Mouse (Mus musculus): Measurements from ENCODE around the gene Ppfia4. TPM values are rescaled to one million over a fixed set of nuclear protein-coding genes. Genes with fewer than 3 reads are reported as not detected.

Gene Ppfia4
- polyA plus RNA-seq (2012; fragmentation: generic; extraction: Trizol) = 35.8 TPM

- peak within 1 kb of the TSS; percentile 23 for H3K4me3 ChIP-seq
- TF ChIP-seq REST (IDR thresholded peaks at IDR 0.05; ENCODE audit: insufficient read depth, insufficient read length) (no peak), CEBPB (IDR thresholded peaks at IDR 0.05; ENCODE audit: insufficient read depth, poor library complexity, severe bottlenecking) (no peak), POLR2AphosphoS2 (IDR thresholded peaks at IDR 0.05; ENCODE audit: insufficient read length, low read depth) (no peak), TCF3 (IDR thresholded peaks at IDR 0.05; ENCODE audit: insufficient read length, low read depth) (peak; percentile 96), MYOG (IDR thresholded peaks at IDR 0.05; ENCODE audit: control insufficient read depth in 1 of 3, insufficient read depth in 1 of 3, insufficient read length in 2 of 3, low read depth in 2 of 3) (peak; percentile 87 to 99 (median 99)), POLR2A (IDR thresholded peaks at IDR 0.05; ENCODE audit: insufficient read length, low read depth) (peak; percentile 73), MAX (IDR thresholded peaks at IDR 0.05; ENCODE audit: low read depth) (no peak), E2F4 (IDR thresholded peaks at IDR 0.05; ENCODE audit: insufficient read depth) (no peak), MYOD1 (IDR thresholded peaks at IDR 0.05; ENCODE audit: control insufficient read depth in 1 of 3, insufficient read length in 2 of 3, low read depth in 2 of 3) (peak; percentile 75 to 99 (median 97)), USF1 (IDR thresholded peaks at IDR 0.05; ENCODE audit: low read depth) (peak; percentile 80), TCF12 (IDR thresholded peaks at IDR 0.05; ENCODE audit: insufficient read depth, poor library complexity, severe bottlenecking) (peak; percentile 93), SRF (IDR thresholded peaks at IDR 0.05; ENCODE audit: control insufficient read depth, insufficient read length, low read depth) (peak; percentile 96)
- H3K79me2 ChIP-seq (ENCODE audit: control insufficient read depth, insufficient read depth) = peaks cover 6% of the 10 kb centered on the region
- H3K4me2 ChIP-seq (ENCODE audit: low read depth) = peak within 1 kb of the TSS; percentile 76
- no peaks in the 10 kb centered on the region for H3K36me3 ChIP-seq (ENCODE audit: control insufficient read depth, insufficient read depth)
- no peak within 1 kb of the TSS for H3ac ChIP-seq (ENCODE audit: control insufficient read depth, insufficient read length)
- no peaks in the 10 kb centered on the region for H3K27me3 ChIP-seq (ENCODE audit: control insufficient read depth, insufficient read depth, insufficient read length)
Observed at GRCm38 (mm10) chr1:134332770-134333271, at the start of gene Ppfia4. Gene Ppfia4 (minus strand): TSS chr1:134332928.

DNA sequence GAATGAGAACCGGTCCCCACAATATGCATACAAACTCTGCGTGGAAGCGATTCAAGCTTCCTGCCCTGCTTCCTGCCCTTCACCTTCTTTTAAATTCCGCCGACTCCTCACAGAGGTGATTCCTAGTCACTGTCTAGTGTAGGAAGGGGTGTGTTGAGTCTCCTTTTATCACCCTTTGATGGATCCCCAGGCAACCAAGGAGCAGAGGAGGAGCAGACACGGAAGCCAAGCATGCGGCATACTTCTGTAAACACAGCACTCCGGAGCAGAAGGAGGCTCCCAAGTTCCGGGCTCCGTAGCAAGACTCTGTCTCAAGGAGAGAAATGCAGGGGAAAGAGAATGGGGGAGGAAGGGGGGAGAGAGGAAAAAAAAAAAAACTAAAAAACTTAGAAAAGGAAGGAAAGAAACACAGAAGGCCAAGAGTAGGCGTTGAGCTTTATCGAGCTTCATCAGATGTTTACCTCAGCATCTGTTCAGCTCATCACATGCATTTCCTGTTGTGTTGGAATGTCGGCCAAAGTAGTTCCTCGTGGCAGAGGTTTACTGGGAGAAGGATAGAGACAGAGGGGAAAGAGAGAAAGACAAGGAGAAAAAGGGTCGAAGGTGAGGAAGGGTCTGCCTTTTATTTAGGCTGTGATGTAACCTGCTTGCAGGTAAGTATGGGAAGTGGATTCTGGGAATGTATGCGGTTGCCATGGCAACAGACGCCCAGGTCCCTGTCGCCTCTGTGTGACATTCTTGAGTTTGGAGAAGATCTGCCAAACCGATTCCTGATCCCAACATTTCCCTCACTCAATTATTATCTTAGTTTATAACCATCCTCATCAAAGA is 49.3 kb upstream of the Ppfia4 start:
- peaks cover under 1% of the 10 kb centered on the region for H3K27me3 ChIP-seq (ENCODE audit: control insufficient read depth, insufficient read depth, insufficient read length)
- H3K79me2 ChIP-seq (ENCODE audit: control insufficient read depth, insufficient read depth) = no peaks in the 10 kb centered on the region
- H3ac ChIP-seq (ENCODE audit: control insufficient read depth, insufficient read length) = no peak overlapping the region
- H3K36me3 ChIP-seq (ENCODE audit: control insufficient read depth, insufficient read depth) = no peaks in the 10 kb centered on the region
- no peak for TF ChIP-seq E2F4 (IDR thresholded peaks at IDR 0.05; ENCODE audit: insufficient read depth)
- TF ChIP-seq USF1 (IDR thresholded peaks at IDR 0.05; ENCODE audit: low read depth) = no peak
- no peak for TF ChIP-seq TCF3 (IDR thresholded peaks at IDR 0.05; ENCODE audit: insufficient read length, low read depth)
- TF ChIP-seq REST (IDR thresholded peaks at IDR 0.05; ENCODE audit: insufficient read depth, insufficient read length) = no peak
- TF ChIP-seq POLR2AphosphoS2 (IDR thresholded peaks at IDR 0.05; ENCODE audit: insufficient read length, low read depth) = no peak
- no peak for TF ChIP-seq TCF12 (IDR thresholded peaks at IDR 0.05; ENCODE audit: insufficient read depth, poor library complexity, severe bottlenecking)
- TF ChIP-seq POLR2A (IDR thresholded peaks at IDR 0.05; ENCODE audit: insufficient read length, low read depth) = no peak
- TF ChIP-seq MAX (IDR thresholded peaks at IDR 0.05; ENCODE audit: low read depth) = no peak
- TF ChIP-seq MYOD1 (IDR thresholded peaks at IDR 0.05; ENCODE audit: control insufficient read depth in 1 of 3, insufficient read length in 2 of 3, low read depth in 2 of 3) = no peak
- TF ChIP-seq CEBPB (IDR thresholded peaks at IDR 0.05; ENCODE audit: insufficient read depth, poor library complexity, severe bottlenecking) = no peak
- TF ChIP-seq SRF (IDR thresholded peaks at IDR 0.05; ENCODE audit: control insufficient read depth, insufficient read length, low read depth) = no peak
- TF ChIP-seq MYOG (IDR thresholded peaks at IDR 0.05; ENCODE audit: control insufficient read depth in 1 of 3, insufficient read depth in 1 of 3, insufficient read length in 2 of 3, low read depth in 2 of 3) = no peak
- H3K4me2 ChIP-seq (ENCODE audit: low read depth) = no peak overlapping the region
- H3K4me3 ChIP-seq = no peak overlapping the region

- no peaks in the 10 kb centered on the region for H3K36me3 ChIP-seq (ENCODE audit: control insufficient read depth, insufficient read depth)
- no peaks in the 10 kb centered on the region for H3K79me2 ChIP-seq (ENCODE audit: control insufficient read depth, insufficient read depth)
- no peak overlapping the region for H3K4me3 ChIP-seq
- TF ChIP-seq POLR2A (IDR thresholded peaks at IDR 0.05; ENCODE audit: insufficient read length, low read depth) (no peak), SRF (IDR thresholded peaks at IDR 0.05; ENCODE audit: control insufficient read depth, insufficient read length, low read depth) (no peak), REST (IDR thresholded peaks at IDR 0.05; ENCODE audit: insufficient read depth, insufficient read length) (no peak), TCF12 (IDR thresholded peaks at IDR 0.05; ENCODE audit: insufficient read depth, poor library complexity, severe bottlenecking) (no peak), MAX (IDR thresholded peaks at IDR 0.05; ENCODE audit: low read depth) (no peak), MYOG (IDR thresholded peaks at IDR 0.05; ENCODE audit: control insufficient read depth in 1 of 3, insufficient read depth in 1 of 3, insufficient read length in 2 of 3, low read depth in 2 of 3) (no peak), MYOD1 (IDR thresholded peaks at IDR 0.05; ENCODE audit: control insufficient read depth in 1 of 3, insufficient read length in 2 of 3, low read depth in 2 of 3) (no peak), TCF3 (IDR thresholded peaks at IDR 0.05; ENCODE audit: insufficient read length, low read depth) (no peak), E2F4 (IDR thresholded peaks at IDR 0.05; ENCODE audit: insufficient read depth) (no peak), POLR2AphosphoS2 (IDR thresholded peaks at IDR 0.05; ENCODE audit: insufficient read length, low read depth) (no peak), USF1 (IDR thresholded peaks at IDR 0.05; ENCODE audit: low read depth) (no peak), CEBPB (IDR thresholded peaks at IDR 0.05; ENCODE audit: insufficient read depth, poor library complexity, severe bottlenecking) (no peak)
- no peak overlapping the region for H3K4me2 ChIP-seq (ENCODE audit: low read depth)
- no peaks in the 10 kb centered on the region for H3K27me3 ChIP-seq (ENCODE audit: control insufficient read depth, insufficient read depth, insufficient read length)
- no peak overlapping the region for H3ac ChIP-seq (ENCODE audit: control insufficient read depth, insufficient read length)
Observed at GRCm38 (mm10) chr1:134381051-134381450, 48.3 kb upstream of the Ppfia4 start.

DNA sequence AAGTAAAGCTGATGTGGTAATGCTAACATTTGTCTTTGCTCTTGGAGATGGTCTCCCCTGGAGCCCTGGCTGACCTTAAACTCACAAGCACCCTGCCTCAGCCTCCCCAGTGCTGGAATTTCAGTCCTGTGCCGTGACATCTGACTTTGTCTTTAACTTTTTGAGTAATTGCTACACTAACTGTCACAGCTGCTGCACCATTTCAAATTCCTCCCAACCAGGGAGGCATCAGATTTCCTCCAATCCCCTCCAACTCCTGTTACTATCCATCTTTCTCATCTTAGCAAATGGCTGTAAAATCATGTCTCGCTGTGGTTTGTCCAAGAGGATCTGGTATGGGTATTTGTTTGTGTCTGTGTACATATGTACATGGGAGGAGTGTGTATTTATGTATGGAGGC is 41.4 kb upstream of the Ppfia4 start:
- Histone ChIP-seq H3K79me2 (ENCODE audit: control insufficient read depth, insufficient read depth) (no peaks in the 10 kb centered on the region), H3K36me3 (ENCODE audit: control insufficient read depth, insufficient read depth) (no peaks in the 10 kb centered on the region), H3K4me3 (no peak overlapping the region), H3K27me3 (ENCODE audit: control insufficient read depth, insufficient read depth, insufficient read length) (no peaks in the 10 kb centered on the region), H3ac (ENCODE audit: control insufficient read depth, insufficient read length) (no peak overlapping the region), H3K4me2 (ENCODE audit: low read depth) (no peak overlapping the region)
- TF ChIP-seq REST (IDR thresholded peaks at IDR 0.05; ENCODE audit: insufficient read depth, insufficient read length) = no peak
- TF ChIP-seq MYOD1 (IDR thresholded peaks at IDR 0.05; ENCODE audit: control insufficient read depth in 1 of 3, insufficient read length in 2 of 3, low read depth in 2 of 3) = peak; percentile 66 to 91 (median 81)
- TF ChIP-seq TCF3 (IDR thresholded peaks at IDR 0.05; ENCODE audit: insufficient read length, low read depth) = peak; percentile 11
- TF ChIP-seq TCF12 (IDR thresholded peaks at IDR 0.05; ENCODE audit: insufficient read depth, poor library complexity, severe bottlenecking) = peak; percentile 39
